Mouse (Mus musculus) hindbrain, postnatal 0 days (tissue): ENCODE measurements at regions not wholly inside any gene's neighbourhood (a gene's known extent, or its start where the extent isn't known, plus 50 kb on each side); places are given as distances from the start of the nearest gene placed in this dataset.

ENCODE experiments used
- ATAC-seq: fragments of 200-750 bp; cut with Nextera tagmentation; 2 replicates; pipeline ENCODE4 v1.8.0; 2017; ENCODE audit warnings: mild to moderate bottlenecking, moderate TSS enrichment, moderate library complexity
- DNase-seq: peaks from one replicate; pipeline ENCODE4 v3.0.0-alpha.2; 2015; ENCODE audit warnings: low spot score
- H3K27ac ChIP-seq: fragments of 300-500 bp; sonication (generic); 2 replicates; pipeline ENCODE4 v1.5.1; 2014; ENCODE audit warnings: mild to moderate bottlenecking
- H3K27me3 ChIP-seq: fragments of 300-500 bp; sonication (generic); 2 replicates; pipeline ENCODE4 v1.6.1; 2014; ENCODE audit warnings: low read length, mixed read lengths; ENCODE audit not compliant: insufficient read depth
- H3K36me3 ChIP-seq: fragments of 300-500 bp; sonication (generic); 2 replicates; pipeline ENCODE4 v1.6.1; 2014; ENCODE audit warnings: low read length, mixed read lengths; ENCODE audit not compliant: insufficient read depth
- H3K4me1 ChIP-seq: fragments of 300-500 bp; sonication (generic); 2 replicates; pipeline ENCODE4 v1.6.1; 2014; ENCODE audit warnings: antibody characterized with exemption, low read length, mixed read lengths; ENCODE audit not compliant: insufficient read depth
- H3K4me2 ChIP-seq: fragments of 300-500 bp; sonication (generic); 2 replicates; pipeline ENCODE4 v1.6.1; 2014; ENCODE audit warnings: low read depth, mild to moderate bottlenecking, low read length, moderate library complexity, mixed read lengths
- H3K4me3 ChIP-seq: fragments of 300-500 bp; sonication (generic); 2 replicates; pipeline ENCODE4 v1.5.1; 2014; ENCODE audit warnings: low read length
- H3K9ac ChIP-seq: fragments of 300-500 bp; sonication (generic); replicated peaks from 2 replicates; pipeline ENCODE4 v1.6.1; 2014; ENCODE audit warnings: mild to moderate bottlenecking, low read length, moderate library complexity, mixed read lengths
- H3K9me3 ChIP-seq: fragments of 300-500 bp; sonication (generic); 2 replicates; pipeline ENCODE4 v1.6.1; 2016; ENCODE audit warnings: low read length, mixed read lengths
- CTCF ChIP-seq: IDR thresholded peaks from 2 replicates; pipeline ENCODE4 v1.5.1; 2016; ENCODE audit warnings: antibody characterized with exemption, control low read depth, low read depth
- WGBS: fragments of 180-500 bp; shearing (Covaris S2); extraction: QIAGEN DNeasy Blood & Tissue Kit; methylation state at CpG from one replicate; pipeline ENCODE4 v1.1.7; 2014; 5-methylcytosine and 5-hydroxymethylcytosine counted together

DNA sequence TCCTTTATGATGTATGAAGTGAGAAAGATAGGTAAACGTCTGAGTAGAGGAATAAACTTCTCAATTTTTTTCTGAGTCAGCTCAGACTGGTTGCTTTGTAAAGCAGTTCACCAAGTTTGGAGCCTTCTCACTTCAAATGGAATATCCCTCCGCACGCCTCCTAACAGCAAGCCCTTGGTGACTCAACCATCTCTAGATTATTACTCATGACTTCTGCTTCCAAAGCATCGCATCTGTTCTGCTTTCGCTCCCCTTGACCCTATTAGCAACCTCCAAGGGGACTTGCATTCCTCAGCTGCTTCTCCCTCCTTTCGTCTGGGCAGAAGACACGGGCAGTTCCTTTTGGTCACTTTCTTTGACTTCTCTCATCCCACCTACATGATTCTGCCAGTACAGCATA is 214.9 kb downstream of the Gm5426 start:
- WGBS = 87% methylated on average over 7 of the region's 7 CpGs

DNA sequence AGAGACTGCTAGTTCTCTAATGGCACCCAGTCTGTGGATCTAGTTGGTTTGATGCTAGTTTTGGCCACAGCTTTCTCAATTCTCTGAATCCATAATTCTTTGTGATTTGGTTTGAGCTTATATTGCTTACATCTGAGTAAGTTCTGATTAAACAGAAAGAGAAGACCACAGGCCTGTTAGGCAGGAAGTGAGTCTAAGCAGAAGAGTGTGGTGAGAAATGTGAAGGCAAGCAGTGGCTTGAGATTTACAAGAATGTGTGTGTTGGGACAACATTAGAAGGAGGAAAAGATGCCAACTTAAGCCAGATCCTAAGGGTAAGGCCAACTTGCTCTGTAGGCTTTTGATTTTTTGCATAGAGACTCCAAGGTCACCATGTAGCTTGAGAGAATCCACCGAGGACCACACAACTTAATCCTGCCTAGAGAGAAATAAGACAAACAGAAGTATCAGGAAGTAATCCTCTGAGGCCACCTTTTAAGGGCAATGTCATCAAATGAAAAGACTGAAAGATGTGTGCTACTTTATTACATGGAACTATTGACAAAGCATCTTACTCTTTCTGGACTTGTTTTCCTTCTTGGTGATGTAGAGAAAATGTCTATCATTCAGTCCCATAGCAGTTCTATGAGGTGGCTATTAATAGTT is 220.7 kb downstream of the Gm5426 start:
- H3K9ac ChIP-seq = no peak overlapping the region
- 97% methylated on average over 1 of the region's 1 CpGs for WGBS
- no peak overlapping the region for H3K4me3 ChIP-seq
- no peak for DNase-seq
- H3K27ac ChIP-seq = no peak overlapping the region
- no peaks in the 10 kb centered on the region for H3K9me3 ChIP-seq
- no peaks in the 10 kb centered on the region for H3K27me3 ChIP-seq
- no peak for ATAC-seq
- no peaks in the 10 kb centered on the region for H3K36me3 ChIP-seq
- no peak for TF ChIP-seq CTCF
- no peaks in the 10 kb centered on the region for H3K4me1 ChIP-seq
- no peak overlapping the region for H3K4me2 ChIP-seq

More for the DNA sequence above, 214.9 kb downstream of the Gm5426 start:
- H3K36me3 ChIP-seq = no peaks in the 10 kb centered on the region
- TF ChIP-seq CTCF = no peak
- no peak overlapping the region for H3K4me3 ChIP-seq
- H3K9ac ChIP-seq = no peak overlapping the region
- no peak for ATAC-seq
- no peaks in the 10 kb centered on the region for H3K9me3 ChIP-seq
- H3K4me1 ChIP-seq = no peaks in the 10 kb centered on the region
- no peak overlapping the region for H3K27ac ChIP-seq
- DNase-seq = no peak
- no peak overlapping the region for H3K4me2 ChIP-seq
- H3K27me3 ChIP-seq = no peaks in the 10 kb centered on the region

DNA sequence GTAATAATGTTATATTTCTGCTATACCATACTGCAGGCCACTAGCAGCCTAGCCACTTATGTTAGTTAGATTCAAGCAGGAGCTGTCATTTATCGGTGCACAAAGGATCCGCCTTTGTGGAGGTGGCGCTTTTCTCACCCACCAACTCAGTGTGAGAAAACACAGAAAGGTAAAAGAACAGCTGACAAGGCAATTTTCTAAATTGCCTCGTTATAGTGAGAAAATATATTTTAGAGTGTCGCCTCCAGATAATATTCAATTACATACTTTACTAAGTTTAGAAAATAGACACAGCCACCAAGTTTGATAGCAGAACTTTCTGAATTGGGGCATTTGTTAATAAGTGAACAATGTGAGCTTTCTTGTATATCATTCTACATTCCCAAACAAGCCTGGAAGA is 221.2 kb downstream of the Gm5426 start:
- no peak for ATAC-seq
- Histone ChIP-seq H3K36me3 (no peaks in the 10 kb centered on the region), H3K4me1 (no peaks in the 10 kb centered on the region), H3K9me3 (no peaks in the 10 kb centered on the region), H3K4me3 (no peak overlapping the region), H3K9ac (no peak overlapping the region), H3K4me2 (no peak overlapping the region), H3K27me3 (no peaks in the 10 kb centered on the region), H3K27ac (no peak overlapping the region)
- no peak for TF ChIP-seq CTCF
- WGBS = 84% methylated on average over 5 of the region's 5 CpGs
- DNase-seq = no peak

DNA sequence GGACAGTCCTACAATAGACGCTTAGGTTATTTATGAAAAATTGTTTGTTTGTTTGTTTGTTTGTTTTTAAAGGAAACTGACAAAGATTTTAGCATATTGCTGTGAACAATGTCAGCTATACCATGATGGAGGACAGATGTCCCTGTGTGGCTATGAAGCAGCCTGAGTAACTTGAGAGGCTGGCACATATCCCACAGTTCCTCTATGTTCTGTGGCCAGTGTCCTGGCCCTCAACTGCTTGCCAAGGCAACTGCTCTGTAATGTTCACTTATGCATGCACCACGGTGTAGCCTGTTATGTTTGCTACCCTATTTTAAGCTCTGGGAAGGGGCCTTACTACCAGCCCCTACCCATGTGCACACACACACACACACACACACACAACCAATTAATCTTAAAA is 222.6 kb downstream of the Gm5426 start:
- no peak for ATAC-seq
- H3K9ac ChIP-seq = no peak overlapping the region
- 65% methylated on average over 2 of the region's 2 CpGs for WGBS

DNA sequence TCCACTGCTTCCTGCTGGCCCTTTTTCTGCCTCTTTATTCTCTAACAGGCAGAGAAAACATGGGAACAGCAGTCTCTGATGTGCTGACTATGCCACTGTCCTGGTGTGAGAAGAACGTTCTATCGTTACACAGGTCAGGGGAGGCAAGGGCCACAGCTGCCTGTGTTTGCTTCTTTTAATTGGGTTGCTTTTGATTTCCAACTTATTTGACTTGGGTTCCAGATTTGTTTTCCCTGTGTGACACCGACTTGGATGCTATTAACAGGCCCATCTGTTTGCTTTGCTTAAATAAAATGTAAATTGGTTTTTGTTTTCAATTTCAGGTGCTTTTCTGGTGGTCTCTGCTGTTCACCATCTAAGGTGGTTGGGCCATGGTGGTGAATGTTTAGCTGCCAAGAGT is 225.8 kb downstream of the Gm5426 start:
- H3K27me3 ChIP-seq = no peaks in the 10 kb centered on the region
- no peaks in the 10 kb centered on the region for H3K9me3 ChIP-seq
- H3K9ac ChIP-seq = no peak overlapping the region
- 38% methylated on average over 3 of the region's 3 CpGs for WGBS
- no peak overlapping the region for H3K4me3 ChIP-seq
- no peak overlapping the region for H3K27ac ChIP-seq
- no peaks in the 10 kb centered on the region for H3K36me3 ChIP-seq
- TF ChIP-seq CTCF = no peak
- H3K4me2 ChIP-seq = no peak overlapping the region
- no peak for DNase-seq
- no peak for ATAC-seq
- H3K4me1 ChIP-seq = no peaks in the 10 kb centered on the region

More for the DNA sequence above, 222.6 kb downstream of the Gm5426 start:
- Histone ChIP-seq H3K27me3 (no peaks in the 10 kb centered on the region), H3K27ac (no peak overlapping the region), H3K4me1 (no peaks in the 10 kb centered on the region), H3K4me2 (no peak overlapping the region), H3K9me3 (no peaks in the 10 kb centered on the region), H3K36me3 (no peaks in the 10 kb centered on the region), H3K4me3 (no peak overlapping the region)
- TF ChIP-seq CTCF = no peak
- DNase-seq = no peak

DNA sequence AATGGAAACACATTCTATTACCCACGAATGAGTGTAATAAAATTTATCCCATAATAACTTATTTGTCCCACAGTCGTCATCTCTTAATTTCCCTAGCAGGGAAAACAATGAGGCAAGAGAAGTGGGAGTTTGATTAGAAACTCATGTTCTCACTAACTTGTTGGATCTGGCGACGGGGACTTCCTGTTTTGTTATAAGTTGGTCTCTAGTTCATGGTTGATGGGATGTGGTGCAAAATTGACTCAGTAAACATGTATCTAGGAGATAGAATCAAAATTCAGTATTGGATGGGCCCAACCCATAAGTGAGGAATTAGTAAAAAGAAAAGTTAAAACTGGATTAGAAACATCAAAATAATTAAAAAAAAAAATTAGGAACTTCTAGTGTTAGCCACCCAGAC is 227.5 kb downstream of the Gm5426 start:
- no peak for ATAC-seq
- 86% methylated on average over 4 of the region's 4 CpGs for WGBS
- Histone ChIP-seq H3K9me3 (no peaks in the 10 kb centered on the region), H3K36me3 (no peaks in the 10 kb centered on the region), H3K27ac (no peak overlapping the region), H3K27me3 (no peaks in the 10 kb centered on the region), H3K4me2 (no peak overlapping the region), H3K4me1 (no peaks in the 10 kb centered on the region), H3K9ac (no peak overlapping the region), H3K4me3 (no peak overlapping the region)
- no peak for TF ChIP-seq CTCF
- DNase-seq = no peak

DNA sequence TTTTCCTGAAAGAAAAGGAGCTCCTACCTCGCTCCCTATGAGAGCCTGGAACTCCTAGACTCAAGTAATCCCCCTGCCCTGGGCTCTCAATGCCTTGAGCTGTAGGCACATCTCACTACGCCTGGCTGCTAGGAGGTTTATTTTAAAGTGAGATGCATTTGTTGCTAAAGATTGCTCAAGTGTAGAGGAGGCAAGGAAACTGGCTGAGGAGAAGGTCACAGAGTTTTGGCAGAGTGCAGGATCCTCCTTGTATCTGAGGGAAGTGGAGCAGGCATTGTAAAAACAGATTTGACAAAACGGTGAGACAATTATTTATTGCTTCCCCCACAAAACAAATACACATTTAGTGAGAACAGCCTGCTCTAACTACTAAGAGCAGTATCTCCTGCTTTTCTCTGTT is 228.7 kb downstream of the Gm5426 start:
- no peak overlapping the region for H3K9ac ChIP-seq
- 81% methylated on average over 3 of the region's 3 CpGs for WGBS
- DNase-seq (no peak), ATAC-seq (no peak)
- H3K27ac ChIP-seq = no peak overlapping the region
- no peaks in the 10 kb centered on the region for H3K27me3 ChIP-seq
- no peak overlapping the region for H3K4me3 ChIP-seq
- no peaks in the 10 kb centered on the region for H3K9me3 ChIP-seq
- TF ChIP-seq CTCF = no peak
- H3K4me2 ChIP-seq = no peak overlapping the region
- H3K4me1 ChIP-seq = no peaks in the 10 kb centered on the region
- no peaks in the 10 kb centered on the region for H3K36me3 ChIP-seq
